Mouse (Mus musculus): ENCODE data around the gene Pld5. TPM values are rescaled to one million over a fixed set of nuclear protein-coding genes. Genes with fewer than 3 reads are reported as not detected.

Pld5 gene
- polyA plus RNA-seq, 1 experiment from 2014 or later, result 0.63 TPM

- Histone ChIP-seq H3K4me3 (no peak overlapping the region), H3K36me3 (no peaks in the 10 kb centered on the region), H3K27ac (no peak overlapping the region), H3K9ac (no peak overlapping the region), H3K9me3 (no peaks in the 10 kb centered on the region), H3K27me3 (no peaks in the 10 kb centered on the region), H3K4me2 (no peak overlapping the region), H3K4me1 (no peaks in the 10 kb centered on the region)
- no peak for ATAC-seq (ENCODE audit: insufficient number of reproducible peaks, low FRiP score, low TSS enrichment, low read depth)
- 81% methylated on average over 5 of the region's 5 CpGs for WGBS
These were observed 241.4 kb downstream of the Pld5 start for GRCm38 (mm10) chr1:176033698-176034097.

- H3K27ac ChIP-seq, result no peak overlapping the region
- H3K9ac ChIP-seq, result no peak overlapping the region
- ATAC-seq (ENCODE audit: insufficient number of reproducible peaks, low FRiP score, low TSS enrichment, low read depth), result no peak
- no peak overlapping the region for H3K4me2 ChIP-seq
- H3K4me3 ChIP-seq, result no peak overlapping the region
- no peaks in the 10 kb centered on the region for H3K36me3 ChIP-seq
- no peaks in the 10 kb centered on the region for H3K27me3 ChIP-seq
- WGBS, result 90% methylated on average over 1 of the region's 1 CpGs
- no peaks in the 10 kb centered on the region for H3K9me3 ChIP-seq
- no peaks in the 10 kb centered on the region for H3K4me1 ChIP-seq
These were observed 246.0 kb downstream of the Pld5 start for GRCm38 (mm10) chr1:176029063-176029462.

GRCm38 (mm10) chr1:176028397-176028796 is 246.7 kb downstream of the Pld5 start:
- Histone ChIP-seq H3K4me1 (no peaks in the 10 kb centered on the region), H3K4me3 (no peak overlapping the region), H3K4me2 (no peak overlapping the region), H3K27ac (no peak overlapping the region), H3K9me3 (no peaks in the 10 kb centered on the region), H3K36me3 (no peaks in the 10 kb centered on the region), H3K9ac (no peak overlapping the region), H3K27me3 (no peaks in the 10 kb centered on the region)
- no peak for ATAC-seq (ENCODE audit: insufficient number of reproducible peaks, low FRiP score, low TSS enrichment, low read depth)
- WGBS, result 58% methylated on average over 3 of the region's 3 CpGs

GRCm38 (mm10) chr1:176024501-176024900 is 250.6 kb downstream of the Pld5 start:
- no peak for ATAC-seq (ENCODE audit: insufficient number of reproducible peaks, low FRiP score, low TSS enrichment, low read depth)
- Histone ChIP-seq H3K4me1 (no peaks in the 10 kb centered on the region), H3K27me3 (no peaks in the 10 kb centered on the region), H3K4me3 (no peak overlapping the region), H3K9ac (no peak overlapping the region), H3K4me2 (no peak overlapping the region), H3K9me3 (no peaks in the 10 kb centered on the region), H3K27ac (no peak overlapping the region), H3K36me3 (no peaks in the 10 kb centered on the region)
- 33% methylated on average over 1 of the region's 1 CpGs for WGBS

- H3K9ac ChIP-seq, result no peak overlapping the region
- WGBS, result 85% methylated on average over 3 of the region's 3 CpGs
These were observed 256.6 kb downstream of the Pld5 start for GRCm38 (mm10) chr1:176018523-176018922.

DNA sequence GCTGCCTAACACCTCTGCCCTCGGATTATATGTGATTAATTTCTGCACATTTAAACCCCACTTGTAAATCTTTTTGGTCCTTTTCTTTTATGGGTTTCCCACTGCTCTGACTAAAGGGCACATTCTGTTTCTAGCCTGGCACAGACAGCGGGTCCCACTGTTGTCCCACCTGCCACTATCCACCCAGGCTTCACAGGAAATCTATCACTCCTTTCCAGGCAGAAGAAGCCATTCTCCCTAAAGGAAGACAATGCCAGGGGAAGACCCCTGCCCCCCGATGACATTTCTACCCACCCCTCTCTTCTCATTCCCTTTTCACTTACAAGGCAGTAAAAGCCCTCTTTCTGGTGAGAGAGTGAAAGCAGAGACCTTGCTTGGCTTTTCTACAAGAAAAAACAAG is 259.0 kb downstream of the Pld5 start:
- no peaks in the 10 kb centered on the region for H3K36me3 ChIP-seq
- WGBS, result 30% methylated on average over 3 of the region's 3 CpGs
- no peaks in the 10 kb centered on the region for H3K4me1 ChIP-seq
- no peaks in the 10 kb centered on the region for H3K27me3 ChIP-seq
- H3K4me3 ChIP-seq, result no peak overlapping the region
- no peak overlapping the region for H3K9ac ChIP-seq
- no peak overlapping the region for H3K27ac ChIP-seq
- no peak for ATAC-seq (ENCODE audit: insufficient number of reproducible peaks, low FRiP score, low TSS enrichment, low read depth)
- H3K9me3 ChIP-seq, result no peaks in the 10 kb centered on the region
- H3K4me2 ChIP-seq, result no peak overlapping the region

More at GRCm38 (mm10) chr1:176018523-176018922, 256.6 kb downstream of the Pld5 start:
- no peaks in the 10 kb centered on the region for H3K9me3 ChIP-seq
- no peak overlapping the region for H3K4me3 ChIP-seq
- no peaks in the 10 kb centered on the region for H3K4me1 ChIP-seq
- H3K36me3 ChIP-seq, result no peaks in the 10 kb centered on the region
- H3K27ac ChIP-seq, result no peak overlapping the region
- no peak for ATAC-seq (ENCODE audit: insufficient number of reproducible peaks, low FRiP score, low TSS enrichment, low read depth)
- H3K4me2 ChIP-seq, result no peak overlapping the region
- H3K27me3 ChIP-seq, result no peaks in the 10 kb centered on the region

GRCm38 (mm10) chr1:176013497-176014268 is 261.4 kb downstream of the Pld5 start:
- Histone ChIP-seq H3K36me3 (no peaks in the 10 kb centered on the region), H3K27ac (no peak overlapping the region), H3K9ac (no peak overlapping the region), H3K4me2 (no peak overlapping the region), H3K4me1 (no peaks in the 10 kb centered on the region), H3K27me3 (no peaks in the 10 kb centered on the region), H3K9me3 (no peaks in the 10 kb centered on the region), H3K4me3 (no peak overlapping the region)
- WGBS, result 66% methylated on average over 3 of the region's 3 CpGs
- no peak for ATAC-seq (ENCODE audit: insufficient number of reproducible peaks, low FRiP score, low TSS enrichment, low read depth)

DNA sequence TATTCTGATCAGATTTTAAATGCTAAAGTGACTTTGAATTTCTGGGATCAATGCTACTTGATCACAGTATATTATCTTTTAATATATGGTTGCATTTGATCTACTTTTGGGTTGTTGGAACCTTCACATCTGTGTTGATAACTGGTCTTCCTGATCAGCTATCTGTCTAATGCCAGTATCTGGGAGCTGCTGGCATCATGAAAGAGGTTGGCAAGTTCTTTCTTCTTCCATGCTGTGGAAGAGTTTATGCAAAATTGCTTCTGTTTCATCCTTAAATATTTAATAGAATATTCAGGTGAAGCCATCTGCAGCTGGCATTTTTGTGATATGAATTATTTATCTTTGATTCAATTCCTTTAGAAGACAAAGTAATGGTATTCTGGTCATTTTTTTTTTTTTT is 263.6 kb downstream of the Pld5 start:
- no peak for ATAC-seq (ENCODE audit: insufficient number of reproducible peaks, low FRiP score, low TSS enrichment, low read depth)
- Histone ChIP-seq H3K4me1 (no peaks in the 10 kb centered on the region), H3K27me3 (no peaks in the 10 kb centered on the region), H3K9me3 (no peaks in the 10 kb centered on the region), H3K36me3 (no peaks in the 10 kb centered on the region), H3K4me2 (no peak overlapping the region), H3K27ac (no peak overlapping the region), H3K4me3 (no peak overlapping the region), H3K9ac (no peak overlapping the region)

GRCm38 (mm10) chr1:176011072-176011471 is 264.0 kb downstream of the Pld5 start:
- Histone ChIP-seq H3K4me3 (no peak overlapping the region), H3K36me3 (no peaks in the 10 kb centered on the region), H3K27me3 (no peaks in the 10 kb centered on the region), H3K9me3 (no peaks in the 10 kb centered on the region), H3K4me2 (no peak overlapping the region), H3K4me1 (no peaks in the 10 kb centered on the region), H3K9ac (no peak overlapping the region), H3K27ac (no peak overlapping the region)
- ATAC-seq (ENCODE audit: insufficient number of reproducible peaks, low FRiP score, low TSS enrichment, low read depth), result no peak

DNA sequence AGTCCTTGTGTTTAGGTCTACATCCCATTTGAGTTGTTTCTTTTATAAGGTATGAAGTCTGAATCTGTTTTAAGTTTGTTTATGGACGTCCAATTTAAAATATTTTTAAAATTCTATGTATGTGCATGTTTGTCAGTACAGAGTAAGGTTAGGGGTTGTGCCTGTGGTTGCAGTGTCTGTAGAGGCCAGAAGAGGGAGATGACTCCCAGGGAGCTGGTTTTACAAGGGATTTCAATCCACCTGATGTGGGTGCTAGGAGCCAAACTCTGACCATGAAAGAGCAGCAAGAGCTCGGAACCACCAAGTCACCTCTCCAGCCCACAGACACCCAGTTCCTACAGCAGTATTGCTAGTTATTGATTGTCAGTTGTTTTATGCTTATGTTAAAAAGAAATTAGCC is 266.7 kb downstream of the Pld5 start:
- WGBS, result 70% methylated on average over 2 of the region's 2 CpGs
- no peak overlapping the region for H3K4me2 ChIP-seq
- H3K27ac ChIP-seq, result no peak overlapping the region
- H3K36me3 ChIP-seq, result no peaks in the 10 kb centered on the region
- H3K27me3 ChIP-seq, result no peaks in the 10 kb centered on the region
- no peak overlapping the region for H3K9ac ChIP-seq
- no peaks in the 10 kb centered on the region for H3K9me3 ChIP-seq
- H3K4me3 ChIP-seq, result no peak overlapping the region
- no peaks in the 10 kb centered on the region for H3K4me1 ChIP-seq
- ATAC-seq (ENCODE audit: insufficient number of reproducible peaks, low FRiP score, low TSS enrichment, low read depth), result no peak

DNA sequence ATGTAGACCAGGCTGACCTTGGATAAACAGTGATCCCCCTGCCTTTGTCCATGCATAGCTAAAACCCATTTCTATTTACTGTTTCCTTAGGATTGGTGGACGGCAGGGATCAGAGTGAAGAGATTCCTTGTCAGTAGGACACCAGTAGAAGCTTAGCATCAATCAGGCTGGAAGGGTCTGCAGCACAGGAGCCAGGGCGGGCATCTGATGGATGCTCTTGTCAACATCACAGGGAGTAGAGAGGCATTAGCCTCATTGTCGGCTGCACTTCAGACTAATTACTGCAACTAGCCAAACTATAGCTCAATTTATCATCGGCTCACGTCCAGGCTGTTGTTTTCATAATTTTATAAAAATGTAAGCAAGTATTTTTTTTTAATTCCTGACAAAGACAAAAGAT is 274.5 kb downstream of the Pld5 start:
- Histone ChIP-seq H3K36me3 (no peaks in the 10 kb centered on the region), H3K9ac (no peak overlapping the region), H3K4me3 (no peak overlapping the region), H3K27ac (no peak overlapping the region), H3K4me2 (no peak overlapping the region), H3K4me1 (no peaks in the 10 kb centered on the region), H3K9me3 (no peaks in the 10 kb centered on the region), H3K27me3 (no peaks in the 10 kb centered on the region)
- ATAC-seq (ENCODE audit: insufficient number of reproducible peaks, low FRiP score, low TSS enrichment, low read depth), result no peak
- 52% methylated on average over 5 of the region's 5 CpGs for WGBS

DNA sequence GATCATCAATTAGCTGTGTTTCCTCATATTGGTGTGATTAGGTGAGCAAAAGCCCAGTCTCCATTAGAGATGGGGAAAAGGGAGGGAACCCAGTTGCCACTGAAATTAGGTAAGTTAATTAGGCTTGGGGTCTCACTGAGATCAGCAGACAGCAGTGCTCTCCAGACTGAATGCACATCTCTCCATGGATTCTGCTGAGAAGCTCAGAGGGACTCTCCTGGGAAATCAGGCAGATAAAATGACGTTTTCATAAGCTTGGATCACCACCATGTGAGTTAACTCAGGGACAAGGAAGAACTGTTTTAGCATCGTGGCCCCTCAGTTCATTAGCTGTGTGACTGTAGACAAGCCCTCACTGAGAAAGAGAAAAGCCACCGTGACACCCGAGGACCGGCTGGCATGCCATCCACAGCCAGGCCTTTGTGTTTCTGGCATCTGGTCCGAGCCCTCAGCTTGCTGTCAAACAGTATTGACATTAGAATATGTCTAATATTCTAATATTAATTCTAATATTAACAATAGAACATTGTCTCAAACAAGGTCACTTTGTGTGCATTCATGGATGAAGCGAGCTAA is 277.9 kb downstream of the Pld5 start:
- WGBS, result 75% methylated on average over 7 of the region's 7 CpGs
- H3K4me2 ChIP-seq, result no peak overlapping the region
- H3K9ac ChIP-seq, result no peak overlapping the region
- H3K4me1 ChIP-seq, result no peaks in the 10 kb centered on the region
- no peaks in the 10 kb centered on the region for H3K36me3 ChIP-seq
- H3K9me3 ChIP-seq, result no peaks in the 10 kb centered on the region
- H3K27me3 ChIP-seq, result no peaks in the 10 kb centered on the region
- no peak for ATAC-seq (ENCODE audit: insufficient number of reproducible peaks, low FRiP score, low TSS enrichment, low read depth)
- no peak overlapping the region for H3K27ac ChIP-seq
- H3K4me3 ChIP-seq, result no peak overlapping the region

Data from limb, embryonic 15.5 days (tissue).